Mouse (Mus musculus) kidney, embryonic 16.5 days (tissue): ENCODE measurements around the gene Tango6. TPM values are rescaled to one million over a fixed set of nuclear protein-coding genes. Genes with fewer than 3 reads are reported as not detected.
A peak's percentile ranks its signal among the peaks of the same experiment; 100 is the strongest.
"Not testable (repeated sequence)": the region's sequence is repeated elsewhere in the genome, so short reads cannot be mapped to it uniquely, and the experiment has no call there.

Experiments
- ATAC-seq: fragments of 200-750 bp; cut with Nextera tagmentation; 2 replicates; pipeline ENCODE4 v1.8.0; 2017; ENCODE audit warnings: moderate TSS enrichment; ENCODE audit not compliant: low FRiP score, low TSS enrichment
- H3K27ac ChIP-seq: fragments of 300-500 bp; sonication (generic); 2 replicates; pipeline ENCODE4 v1.5.1; 2014; ENCODE audit warnings: low read length
- H3K27me3 ChIP-seq: fragments of 300-500 bp; sonication (generic); 2 replicates; pipeline ENCODE4 v1.6.1; 2014; ENCODE audit warnings: low read length, control low read depth, mixed read lengths; ENCODE audit not compliant: insufficient read depth
- H3K36me3 ChIP-seq: fragments of 300-500 bp; sonication (generic); 2 replicates; pipeline ENCODE4 v1.6.1; 2014; ENCODE audit warnings: low read length, control low read depth, mixed read lengths; ENCODE audit not compliant: insufficient read depth
- H3K4me1 ChIP-seq: fragments of 300-500 bp; sonication (generic); 2 replicates; pipeline ENCODE4 v1.6.1; 2014; ENCODE audit warnings: low read length, control low read depth, mixed read lengths; ENCODE audit not compliant: insufficient read depth
- H3K4me2 ChIP-seq: fragments of 300-500 bp; sonication (generic); replicated peaks from 2 replicates; pipeline ENCODE4 v1.6.1; 2014; ENCODE audit warnings: low read depth, low read length
- H3K4me3 ChIP-seq: fragments of 300-500 bp; sonication (generic); 2 replicates; pipeline ENCODE4 v1.5.1; 2014; ENCODE audit warnings: mild to moderate bottlenecking, low read length
- H3K9ac ChIP-seq: fragments of 300-500 bp; sonication (generic); replicated peaks from 2 replicates; pipeline ENCODE4 v1.6.1; 2014; ENCODE audit warnings: low read length
- H3K9me3 ChIP-seq: fragments of 300-500 bp; sonication (generic); 2 replicates; pipeline ENCODE4 v1.6.1; 2016; ENCODE audit warnings: low read length, control low read depth
- WGBS: fragments of 180-500 bp; shearing (Covaris S2); extraction: QIAGEN DNeasy Blood & Tissue Kit; methylation state at CpG from one replicate; pipeline ENCODE4 v1.1.7; 2014; 5-methylcytosine and 5-hydroxymethylcytosine counted together
- polyA plus RNA-seq: library from polyadenylated mRNA; unstranded; fragments of >200 nt; fragmentation: Nextera tagmentation; extraction: Ambion mirVana; gene quantifications from 2 replicates; pipeline ENCODE4 v1.2.1, GENCODE M21; 2015

Gene Tango6
- polyA plus RNA-seq, 1 experiment from 2014 or later = 13.3 TPM

DNA sequence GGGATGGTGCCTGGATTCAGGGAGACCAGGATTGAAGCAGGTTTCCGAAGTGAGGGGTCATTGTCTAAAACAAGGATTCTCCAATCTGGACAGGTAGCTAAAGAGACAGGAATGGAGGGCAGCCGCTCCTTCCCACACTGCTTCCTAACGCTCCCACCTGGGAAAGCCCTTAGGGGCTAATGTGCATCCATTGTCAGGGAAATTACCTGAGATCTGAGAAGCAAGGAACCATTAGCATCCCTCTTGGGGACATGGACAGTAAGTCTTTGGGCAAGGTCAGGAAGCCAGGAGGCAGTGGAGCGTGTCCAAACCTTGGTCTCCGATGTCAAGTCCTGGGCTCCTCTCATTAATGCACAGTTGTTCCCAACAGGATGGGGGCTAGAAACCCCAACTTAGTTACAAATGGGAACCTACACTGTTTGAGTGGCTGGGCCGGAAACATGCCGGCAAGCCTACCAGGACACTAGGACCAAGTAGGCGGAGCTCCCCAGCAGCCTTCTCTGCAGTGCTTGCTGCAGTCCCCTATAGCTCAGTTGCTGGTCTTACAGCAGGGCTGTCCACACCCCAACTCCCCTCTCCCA is 189.7 kb downstream of the Tango6 start:
- no peak overlapping the region for H3K27ac ChIP-seq
- peaks cover 24% of the 10 kb centered on the region for H3K4me1 ChIP-seq
- peaks cover 8% of the 10 kb centered on the region; the same call in 1 of the 2 replicates for H3K27me3 ChIP-seq
- peaks cover 10% of the 10 kb centered on the region for H3K36me3 ChIP-seq
- H3K4me2 ChIP-seq = peak overlapping the region; percentile 96
- WGBS = 5% methylated on average over 8 of the region's 8 CpGs
- peak overlapping the region; percentile 62 for H3K4me3 ChIP-seq
- peak overlapping the region; percentile 65 for H3K9ac ChIP-seq
- H3K9me3 ChIP-seq = no peaks in the 10 kb centered on the region
- no peak for ATAC-seq

DNA sequence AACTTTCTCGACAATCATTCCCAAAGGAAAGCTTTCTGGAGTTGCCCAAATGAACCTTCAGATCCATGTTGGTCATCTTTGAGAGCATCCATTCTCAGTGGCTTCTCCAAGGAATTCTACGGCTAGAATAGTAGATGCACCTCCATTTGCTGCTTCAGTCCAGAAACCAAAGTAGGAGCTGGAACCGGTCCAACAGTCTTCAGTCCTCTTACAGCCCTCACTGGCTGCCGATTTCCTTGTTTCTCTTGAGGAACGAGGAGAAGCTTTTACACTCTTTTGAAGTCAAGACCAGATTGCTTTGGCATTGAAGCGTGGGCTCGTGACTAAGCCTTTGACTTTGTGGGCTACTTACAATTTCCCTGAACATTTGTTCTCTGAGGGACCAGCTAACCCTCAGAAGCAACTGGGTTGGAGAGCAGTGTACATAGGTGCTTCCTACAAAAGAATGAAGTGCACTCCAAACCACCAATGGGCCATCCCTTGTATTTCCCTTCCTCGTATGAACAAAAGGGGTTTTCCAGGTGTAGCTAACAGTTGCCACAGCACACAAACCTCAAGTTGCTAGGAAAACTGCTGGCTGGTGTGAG is 197.3 kb downstream of the Tango6 start:
- WGBS = 84% methylated on average over 8 of the region's 8 CpGs
- H3K9ac ChIP-seq = no peak overlapping the region
- H3K27me3 ChIP-seq = no peaks in the 10 kb centered on the region
- H3K4me3 ChIP-seq = no peak overlapping the region
- no peak overlapping the region for H3K4me2 ChIP-seq
- H3K9me3 ChIP-seq = no peaks in the 10 kb centered on the region
- ATAC-seq = no peak
- H3K36me3 ChIP-seq = peaks cover 60% of the 10 kb centered on the region
- no peaks in the 10 kb centered on the region for H3K4me1 ChIP-seq
- H3K27ac ChIP-seq = no peak overlapping the region

DNA sequence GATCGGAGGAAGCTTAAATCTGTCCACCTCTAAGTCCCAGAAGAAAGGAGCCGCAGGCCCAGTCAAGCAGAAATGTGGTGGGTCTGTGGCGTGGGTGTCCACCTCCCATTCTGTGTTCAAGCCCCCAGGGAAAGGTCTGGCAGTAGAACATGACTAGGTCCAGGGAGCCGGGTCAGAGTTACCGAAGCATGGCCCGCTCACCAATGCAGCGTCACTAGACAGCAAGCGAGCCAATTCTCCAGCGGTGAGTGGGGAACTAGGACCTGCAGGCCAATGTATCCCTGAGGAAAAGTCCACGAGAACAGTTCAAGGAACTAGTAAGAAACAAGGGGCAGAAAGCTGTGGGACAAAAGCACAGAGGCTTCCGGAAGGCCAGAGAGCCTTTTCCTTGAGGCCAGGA is 201.2 kb downstream of the Tango6 start:
- H3K9ac ChIP-seq, H3K4me2 ChIP-seq, ATAC-seq, H3K27me3 ChIP-seq, H3K9me3 ChIP-seq, H3K4me3 ChIP-seq, H3K4me1 ChIP-seq, H3K27ac ChIP-seq: not testable (repeated sequence)
- H3K36me3 ChIP-seq = peaks cover 69% of the 10 kb centered on the region
- WGBS = 76% methylated on average over 11 of the region's 11 CpGs

GRCm38 (mm10) chr8:106884826-106885400 is 202.0 kb downstream of the Tango6 start:
- H3K36me3 ChIP-seq = peaks cover 61% of the 10 kb centered on the region
- ATAC-seq = not testable (repeated sequence)

DNA sequence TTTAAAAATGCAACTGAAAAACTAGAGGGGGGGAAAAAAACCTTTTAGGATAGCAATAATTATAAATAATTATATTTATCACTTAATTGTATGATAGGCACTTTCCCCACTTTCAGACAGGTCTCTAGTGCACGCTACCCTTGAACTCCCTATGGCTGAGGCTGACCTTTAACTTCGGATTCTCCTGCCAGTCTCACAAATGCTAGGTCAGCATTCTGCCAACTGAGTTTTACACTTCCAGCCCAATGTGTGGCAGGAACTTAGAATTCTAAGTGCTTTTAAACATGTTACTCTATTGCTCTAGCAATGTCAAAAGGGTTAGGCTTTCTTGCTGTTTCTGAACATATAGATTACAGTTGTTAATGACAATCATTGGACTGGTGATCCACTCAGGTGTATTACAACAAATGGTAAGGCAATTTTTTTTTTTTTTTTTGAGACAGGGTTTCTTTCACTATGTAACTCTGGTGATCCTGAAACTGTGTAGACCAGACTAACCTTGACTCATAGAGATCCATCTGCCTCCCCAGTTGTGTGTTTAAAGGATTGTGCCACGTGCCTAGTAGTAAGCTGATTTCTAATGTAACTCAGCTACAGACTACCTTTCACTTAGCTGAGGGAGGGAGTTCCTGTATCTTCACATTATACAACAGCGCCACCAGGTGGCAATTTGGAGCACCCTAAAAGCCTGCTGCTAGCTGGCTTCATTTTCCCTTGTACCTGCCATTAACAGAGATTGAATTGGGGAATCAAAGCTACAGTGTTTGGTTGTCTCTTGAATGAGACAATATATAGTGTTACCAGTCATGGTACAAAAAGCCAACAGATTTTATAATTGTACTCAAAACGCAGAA is 204.7 kb downstream of the Tango6 start:
- peaks cover 41% of the 10 kb centered on the region for H3K36me3 ChIP-seq
- H3K4me3 ChIP-seq = no peak overlapping the region
- H3K4me2 ChIP-seq = no peak overlapping the region
- H3K27ac ChIP-seq = no peak overlapping the region
- H3K9ac ChIP-seq = no peak overlapping the region
- ATAC-seq = 0 out of 2 replicates have a peak, but pooled peaks have one; percentile 63
- 44% methylated on average over 5 of the region's 5 CpGs for WGBS
- no peaks in the 10 kb centered on the region for H3K27me3 ChIP-seq
- peaks cover 29% of the 10 kb centered on the region for H3K4me1 ChIP-seq
- H3K9me3 ChIP-seq = no peaks in the 10 kb centered on the region

More at GRCm38 (mm10) chr8:106884826-106885400, 202.0 kb downstream of the Tango6 start:
- not testable (repeated sequence) for H3K9me3 ChIP-seq, H3K4me2 ChIP-seq, H3K4me3 ChIP-seq, H3K9ac ChIP-seq, H3K4me1 ChIP-seq, H3K27me3 ChIP-seq, H3K27ac ChIP-seq
- 93% methylated on average over 4 of the region's 4 CpGs for WGBS

DNA sequence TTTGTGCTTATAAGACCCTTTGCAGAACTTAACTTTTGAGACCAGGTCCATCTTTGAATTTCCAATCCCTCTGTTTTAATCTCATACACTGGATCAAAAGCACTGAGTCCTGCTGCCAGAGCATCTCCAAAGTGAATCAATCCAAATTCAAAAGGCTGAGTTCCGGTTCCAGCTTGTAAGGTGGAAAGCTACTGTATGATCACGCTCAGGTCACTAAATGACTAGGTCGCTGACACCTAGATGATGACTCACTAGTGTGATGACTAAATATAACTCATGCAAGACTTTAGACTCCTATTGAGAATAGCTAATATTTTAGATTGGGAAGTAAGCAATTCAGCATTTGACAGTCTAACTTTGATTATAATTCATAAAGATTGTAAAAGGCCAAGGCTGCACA is 205.9 kb downstream of the Tango6 start:
- H3K36me3 ChIP-seq = peaks cover 28% of the 10 kb centered on the region
- WGBS = 81% methylated on average over 3 of the region's 3 CpGs

DNA sequence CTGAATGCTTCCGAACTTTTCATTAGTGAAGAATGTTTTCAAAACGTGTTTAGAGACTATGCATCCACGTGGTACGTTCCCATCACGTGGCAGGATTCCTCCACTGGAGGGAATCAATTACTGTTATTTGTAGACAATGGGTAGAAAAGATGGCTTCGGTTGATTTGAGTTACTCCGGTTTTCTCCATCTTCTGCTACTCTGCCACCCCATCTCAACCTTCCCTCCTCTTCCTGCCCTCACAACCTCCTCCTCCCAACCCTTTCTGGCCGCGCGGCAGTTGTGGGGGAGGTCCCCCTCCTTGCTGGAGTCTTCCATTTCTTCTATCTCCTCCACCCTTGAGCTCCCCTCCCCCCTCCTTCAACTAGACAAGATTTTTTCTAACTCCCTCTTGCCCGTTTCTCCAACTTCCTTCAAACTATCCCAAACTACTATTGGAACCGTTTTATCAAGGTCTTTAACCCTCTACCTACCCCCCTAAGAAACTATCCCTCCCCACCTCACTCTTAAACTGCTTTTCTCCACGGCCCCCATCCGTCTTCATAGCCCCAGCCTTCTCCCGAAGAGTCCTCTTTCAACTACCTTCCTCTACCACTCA is 209.4 kb downstream of the Tango6 start:
- under 1% methylated on average over 15 of the region's 15 CpGs for WGBS
- ATAC-seq = no peak
- H3K4me3 ChIP-seq = peak overlapping the region; percentile 95
- H3K9me3 ChIP-seq = no peaks in the 10 kb centered on the region
- H3K4me2 ChIP-seq = peak overlapping the region; percentile 64
- peak overlapping the region; percentile 97 for H3K27ac ChIP-seq
- H3K36me3 ChIP-seq = peaks cover 13% of the 10 kb centered on the region; the same call in 1 of the 2 replicates
- H3K9ac ChIP-seq = peak overlapping the region; percentile 97
- peaks cover 37% of the 10 kb centered on the region for H3K4me1 ChIP-seq
- no peaks in the 10 kb centered on the region for H3K27me3 ChIP-seq

More for the DNA sequence above, 205.9 kb downstream of the Tango6 start:
- Histone ChIP-seq H3K27me3 (no peaks in the 10 kb centered on the region), H3K4me2 (no peak overlapping the region), H3K4me3 (no peak overlapping the region), H3K27ac (no peak overlapping the region), H3K9ac (no peak overlapping the region), H3K4me1 (peaks cover 29% of the 10 kb centered on the region), H3K9me3 (no peaks in the 10 kb centered on the region)
- no peak for ATAC-seq

DNA sequence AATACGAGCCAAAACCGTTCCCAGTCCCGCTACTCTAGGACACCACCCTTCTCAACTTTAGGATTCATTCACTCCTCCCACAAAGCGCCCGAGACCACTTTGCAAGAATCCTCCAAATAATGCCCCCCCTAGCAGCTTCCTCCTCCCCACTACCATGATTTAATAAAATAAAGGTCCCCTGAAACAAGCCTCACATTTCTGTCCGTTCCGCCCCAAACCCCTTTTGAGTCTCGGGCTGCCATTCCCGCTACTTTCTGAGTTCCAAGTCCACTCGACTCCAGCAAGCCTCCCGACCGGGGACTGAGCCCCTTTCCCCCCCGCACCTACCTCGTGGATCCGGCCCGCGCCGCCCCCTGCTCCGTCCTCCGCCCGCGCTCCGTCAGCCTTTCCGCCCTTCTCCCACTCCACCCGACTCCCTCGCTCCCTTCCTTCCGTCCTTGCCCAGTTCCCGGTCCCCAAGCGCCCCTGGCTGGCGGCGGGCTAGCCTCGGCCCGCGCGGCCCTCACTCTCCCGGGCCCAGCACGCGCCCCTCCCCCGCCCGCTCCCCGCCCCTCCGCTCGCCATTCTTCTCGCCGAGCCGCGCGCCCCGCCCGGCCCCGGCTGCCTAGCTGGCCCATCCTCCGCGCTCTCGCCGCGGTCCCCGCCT is 210.1 kb downstream of the Tango6 start:
- H3K4me2 ChIP-seq = peak overlapping the region; percentile 64
- ATAC-seq = peak; percentile 78
- under 1% methylated on average over 49 of the region's 57 CpGs for WGBS

More for the DNA sequence above, 210.1 kb downstream of the Tango6 start:
- H3K9me3 ChIP-seq = no peaks in the 10 kb centered on the region
- peak overlapping the region; percentile 95 for H3K4me3 ChIP-seq
- H3K27me3 ChIP-seq = no peaks in the 10 kb centered on the region
- H3K27ac ChIP-seq = peak overlapping the region; percentile 97
- peaks cover 36% of the 10 kb centered on the region for H3K4me1 ChIP-seq
- H3K9ac ChIP-seq = peak overlapping the region; percentile 97
- peaks cover 14% of the 10 kb centered on the region; the same call in 1 of the 2 replicates for H3K36me3 ChIP-seq
